Mouse (Mus musculus) myocyte (in vitro differentiated cells): ENCODE data around the gene Nkx1-1. TPM values are rescaled to one million over a fixed set of nuclear protein-coding genes. Genes with fewer than 3 reads are reported as not detected.

ENCODE experiments used
- H3K27me3 ChIP-seq: one replicate; pipeline ENCODE4 v1.6.1; 2011; ENCODE audit not compliant: control insufficient read depth, insufficient read depth, insufficient read length
- H3K36me3 ChIP-seq: one replicate; pipeline ENCODE4 v1.6.1; 2011; ENCODE audit not compliant: control insufficient read depth, insufficient read depth
- H3K4me2 ChIP-seq: one replicate; pipeline ENCODE4 v1.6.1; 2011; ENCODE audit warnings: low read depth, control low read depth
- H3K4me3 ChIP-seq: one replicate; pipeline ENCODE4 v1.5.1; 2011; ENCODE audit warnings: mild to moderate bottlenecking, control low read depth, moderate library complexity
- H3K79me2 ChIP-seq: one replicate; pipeline ENCODE4 v1.6.1; 2011; ENCODE audit not compliant: control insufficient read depth, insufficient read depth
- H3ac ChIP-seq: one replicate; pipeline ENCODE4 v1.6.1; 2011; ENCODE audit not compliant: control insufficient read depth, insufficient read length
- CEBPB ChIP-seq: IDR thresholded peaks from 2 replicates; pipeline ENCODE4 v1.6.1; 2011; ENCODE audit warnings: mild to moderate bottlenecking, moderate library complexity; ENCODE audit not compliant: poor library complexity, insufficient read depth, severe bottlenecking
- E2F4 ChIP-seq: IDR thresholded peaks from one replicate; pipeline ENCODE4 v1.6.1; 2011; ENCODE audit warnings: mild to moderate bottlenecking, control low read depth, moderate library complexity; ENCODE audit not compliant: insufficient read depth
- MAX ChIP-seq: IDR thresholded peaks from one replicate; pipeline ENCODE4 v1.6.1; 2011; ENCODE audit warnings: low read depth, mild to moderate bottlenecking, control low read depth
- MYOD1 ChIP-seq, 3 experiments: IDR thresholded peaks; one replicate each; pipeline ENCODE4 v1.6.1; 2011; ENCODE audit warnings: control low read depth in 2 of 3, low read depth in 2 of 3, mild to moderate bottlenecking in 2 of 3, moderate library complexity in 1 of 3; ENCODE audit not compliant: insufficient read length in 2 of 3, control insufficient read depth in 1 of 3
- MYOG ChIP-seq, 3 experiments: IDR thresholded peaks; one replicate each; pipeline ENCODE4 v1.6.1; 2011; ENCODE audit warnings: control low read depth in 2 of 3, low read depth in 2 of 3, mild to moderate bottlenecking in 2 of 3; ENCODE audit not compliant: insufficient read length in 2 of 3, control insufficient read depth in 1 of 3, insufficient read depth in 1 of 3
- POLR2A ChIP-seq: IDR thresholded peaks from one replicate; pipeline ENCODE4 v1.6.1; 2011; ENCODE audit warnings: low read depth, mild to moderate bottlenecking, control low read depth, moderate library complexity; ENCODE audit not compliant: insufficient read length
- POLR2AphosphoS2 ChIP-seq: IDR thresholded peaks from one replicate; pipeline ENCODE4 v1.6.1; 2011; ENCODE audit warnings: low read depth, control low read depth; ENCODE audit not compliant: insufficient read length
- REST ChIP-seq: IDR thresholded peaks from one replicate; pipeline ENCODE4 v1.6.1; 2011; ENCODE audit warnings: mild to moderate bottlenecking, control low read depth, moderate library complexity; ENCODE audit not compliant: insufficient read depth, insufficient read length
- SRF ChIP-seq: IDR thresholded peaks from one replicate; pipeline ENCODE4 v1.6.1; 2011; ENCODE audit warnings: low read depth; ENCODE audit not compliant: control insufficient read depth, insufficient read length
- TCF12 ChIP-seq: IDR thresholded peaks from one replicate; pipeline ENCODE4 v1.6.1; 2011; ENCODE audit warnings: mild to moderate bottlenecking, control low read depth; ENCODE audit not compliant: poor library complexity, insufficient read depth, severe bottlenecking
- TCF3 ChIP-seq: IDR thresholded peaks from one replicate; pipeline ENCODE4 v1.6.1; 2011; ENCODE audit warnings: low read depth, control low read depth; ENCODE audit not compliant: insufficient read length
- USF1 ChIP-seq: IDR thresholded peaks from one replicate; pipeline ENCODE4 v1.6.1; 2011; ENCODE audit warnings: low read depth, mild to moderate bottlenecking, control low read depth, moderate library complexity
- polyA plus RNA-seq: library from polyadenylated mRNA; unstranded; fragments of >200 nt; fragmentation: generic; extraction: Trizol; gene quantifications from one replicate; pipeline ENCODE4 v1.2.1, GENCODE M21; 2012; ENCODE audit warnings: missing spikeins

The Nkx1-1 gene
- polyA plus RNA-seq, 1 experiment = not detected

GRCm38 (mm10) chr5:33393803-33394202 is 40.0 kb downstream of the Nkx1-1 start:
- H3K79me2 ChIP-seq = no peaks in the 10 kb centered on the region
- H3K27me3 ChIP-seq = no peaks in the 10 kb centered on the region

GRCm38 (mm10) chr5:33387550-33387949 is 46.2 kb downstream of the Nkx1-1 start:
- H3K27me3 ChIP-seq = no peaks in the 10 kb centered on the region
- H3K79me2 ChIP-seq = no peaks in the 10 kb centered on the region
- no peak overlapping the region for H3ac ChIP-seq
- H3K4me2 ChIP-seq = no peak overlapping the region
- no peaks in the 10 kb centered on the region for H3K36me3 ChIP-seq
- H3K4me3 ChIP-seq = no peak overlapping the region
- no peak for TF ChIP-seq MYOG (IDR thresholded peaks at IDR 0.05; ENCODE audit: control insufficient read depth in 1 of 3, insufficient read depth in 1 of 3, insufficient read length in 2 of 3, low read depth in 2 of 3)
- TF ChIP-seq POLR2A = no peak
- TF ChIP-seq REST = no peak
- TF ChIP-seq SRF = no peak
- no peak for TF ChIP-seq MAX
- no peak for TF ChIP-seq MYOD1 (IDR thresholded peaks at IDR 0.05; ENCODE audit: control insufficient read depth in 1 of 3, insufficient read length in 2 of 3, low read depth in 2 of 3)
- TF ChIP-seq CEBPB = no peak
- no peak for TF ChIP-seq TCF3
- TF ChIP-seq E2F4 = no peak
- TF ChIP-seq TCF12 = no peak
- TF ChIP-seq USF1 = no peak
- no peak for TF ChIP-seq POLR2AphosphoS2

More at GRCm38 (mm10) chr5:33393803-33394202, 40.0 kb downstream of the Nkx1-1 start:
- no peak overlapping the region for H3K4me2 ChIP-seq
- H3ac ChIP-seq = no peak overlapping the region
- TF ChIP-seq SRF (no peak), MYOD1 (IDR thresholded peaks at IDR 0.05; ENCODE audit: control insufficient read depth in 1 of 3, insufficient read length in 2 of 3, low read depth in 2 of 3) (peak in 1 of 3 experiments; percentile 28), MYOG (IDR thresholded peaks at IDR 0.05; ENCODE audit: control insufficient read depth in 1 of 3, insufficient read depth in 1 of 3, insufficient read length in 2 of 3, low read depth in 2 of 3) (peak in 1 of 3 experiments; percentile 15)
- H3K36me3 ChIP-seq = no peaks in the 10 kb centered on the region
- H3K4me3 ChIP-seq = no peak overlapping the region

Other genes starting within 250 kb of the Nkx1-1 start
- 5.5 TPM for gene Spon2, start 215.5 kb downstream of the Nkx1-1 start, polyA plus RNA-seq
- gene Ctbp1, start 159.0 kb downstream of the Nkx1-1 start, polyA plus RNA-seq = 231 TPM
- gene Maea, start 98.5 kb downstream of the Nkx1-1 start, polyA plus RNA-seq = 114 TPM
- gene Uvssa, start 55.4 kb downstream of the Nkx1-1 start, polyA plus RNA-seq = 1.6 TPM
- 28.3 TPM for gene Fam53a, start 195.7 kb upstream of the Nkx1-1 start, polyA plus RNA-seq
- gene Gm9903, start 195.9 kb upstream of the Nkx1-1 start, polyA plus RNA-seq = 0.25 TPM
- gene Slbp, start 218.6 kb upstream of the Nkx1-1 start, polyA plus RNA-seq = 13.1 TPM
- 54.1 TPM for gene Tacc3, start 224.2 kb upstream of the Nkx1-1 start, polyA plus RNA-seq
- 27.2 TPM for gene Tmem129, start 224.4 kb upstream of the Nkx1-1 start, polyA plus RNA-seq